Mouse (Mus musculus): ENCODE data around the gene Pdk2.

DNA sequence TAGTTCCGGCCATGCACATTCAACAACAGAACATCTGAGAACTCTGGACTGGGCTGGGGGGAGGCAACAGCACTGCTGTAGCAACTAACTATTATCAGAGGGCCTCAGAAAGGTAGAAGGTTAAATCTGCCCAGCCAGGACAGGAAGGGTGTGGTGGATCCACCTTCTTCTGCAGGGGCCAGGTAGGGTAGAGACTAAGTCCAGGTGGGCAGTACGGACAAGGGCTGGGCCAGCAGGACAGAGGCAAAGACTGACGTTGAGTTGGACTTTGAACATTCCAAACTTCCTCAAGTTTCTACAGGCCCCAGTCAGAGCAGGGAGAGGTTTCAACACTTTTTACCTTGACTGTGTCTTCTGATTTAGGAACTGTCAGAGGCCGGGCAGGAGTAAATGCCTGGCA, 33.5 kb upstream of the Pdk2 start:
- no peak for TF ChIP-seq POLR2A (IDR thresholded peaks at IDR 0.05; ENCODE audit: borderline replicate concordance, insufficient read depth, low read length)
- no peak for TF ChIP-seq CTCF (IDR thresholded peaks at IDR 0.05; ENCODE audit: borderline replicate concordance, insufficient read depth, low read depth, low read length)

Measured in cerebellum, adult 2 months (tissue).